In the genomic region with DNA sequence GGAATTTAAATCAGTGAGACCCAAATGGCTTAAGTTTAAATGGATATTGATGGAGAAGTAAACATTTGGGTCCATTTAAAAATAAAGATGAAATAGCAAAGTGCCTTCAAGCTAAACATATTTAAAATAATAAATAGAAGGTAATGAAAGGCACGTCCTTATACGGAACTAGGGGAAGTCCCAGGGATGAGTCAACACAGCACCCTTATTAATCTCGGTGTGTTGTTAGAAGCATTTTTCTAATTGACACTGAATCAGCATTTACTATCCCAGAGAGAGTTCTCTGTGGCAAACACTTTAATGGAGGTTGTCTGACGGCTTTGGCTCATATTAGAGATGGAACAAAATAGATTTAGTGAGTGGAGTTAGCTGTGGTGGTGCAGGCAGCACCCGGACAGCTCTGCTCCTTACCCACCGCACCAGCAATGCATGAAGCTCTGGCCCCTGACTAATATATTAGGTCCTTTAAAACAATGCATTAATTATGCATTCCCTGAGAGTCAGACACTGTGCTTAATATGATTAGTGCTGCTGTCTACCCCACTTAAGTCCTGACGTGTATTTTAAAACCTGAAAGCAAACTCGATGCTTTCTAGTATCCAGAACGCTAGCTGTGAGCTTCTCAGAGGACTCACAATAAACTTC, we compare ENCODE assay signal across 15 mouse cellular contexts. TPM values are rescaled to one million over a fixed set of nuclear protein-coding genes. Genes with fewer than 3 reads are reported as not detected.
A peak's percentile ranks its signal among the peaks of the same experiment; 100 is the strongest.
DNase-seq lines count a peak whose midpoint lies in the region; ATAC-seq and TF ChIP-seq lines count a peak whose summit lies in the region.
"Had no signal": no experiment of that assay in that cellular context is flagged by ENCODE, and none has a peak within 500 bp of the region (broad histone marks: within the 10 kb centered on the region; RNA-seq: fewer than 3 reads in every experiment).

No protein-coding gene starts in this region.

- ATAC-seq in forebrain, postnatal 0 days = no peak
- no peak for ATAC-seq in forebrain, embryonic 11.5 days (replicated peaks; ENCODE audit: low FRiP score)
- 0 out of 2 replicates have a peak, but pooled peaks have one; percentile 34 for ATAC-seq in hindbrain, embryonic 15.5 days (ENCODE audit: low FRiP score, low read depth)
- peak; percentile 75; the same call in 1 of the 2 replicates for ATAC-seq in neural tube, embryonic 14.5 days (ENCODE audit: low read depth)
- ATAC-seq: intestine, postnatal 0 days had no signal

- H3K36me3 ChIP-seq in forebrain, postnatal 0 days (ENCODE audit: insufficient read depth) = no peaks in the 10 kb centered on the region
- H3K36me3 ChIP-seq in forebrain, embryonic 11.5 days (ENCODE audit: control insufficient read depth, insufficient read depth, low read length) = no peaks in the 10 kb centered on the region
- no peaks in the 10 kb centered on the region for H3K36me3 ChIP-seq in hindbrain, embryonic 15.5 days
- no peaks in the 10 kb centered on the region for H3K36me3 ChIP-seq in neural tube, embryonic 14.5 days (ENCODE audit: control insufficient read depth, insufficient read depth, low read length)
- H3K36me3 ChIP-seq: liver, embryonic 15.5 days had no signal

- H3K4me1 ChIP-seq in forebrain, postnatal 0 days (ENCODE audit: insufficient read depth) = peaks cover 5% of the 10 kb centered on the region; the same call in 1 of the 2 replicates
- peaks cover 12% of the 10 kb centered on the region for H3K4me1 ChIP-seq in forebrain, embryonic 11.5 days (replicated peaks; ENCODE audit: control insufficient read depth, insufficient read depth, low read length)
- peaks cover 24% of the 10 kb centered on the region for H3K4me1 ChIP-seq in hindbrain, embryonic 15.5 days (replicated peaks)
- H3K4me1 ChIP-seq in neural tube, embryonic 14.5 days (ENCODE audit: control insufficient read depth, insufficient read depth, low read length) = peaks cover 30% of the 10 kb centered on the region

- no peaks in the 10 kb centered on the region for H3K9me3 ChIP-seq in forebrain, postnatal 0 days (ENCODE audit: low read length)
- no peaks in the 10 kb centered on the region for H3K9me3 ChIP-seq in forebrain, embryonic 11.5 days (ENCODE audit: control insufficient read depth, low read length)
- no peaks in the 10 kb centered on the region for H3K9me3 ChIP-seq in hindbrain, embryonic 15.5 days
- no peaks in the 10 kb centered on the region for H3K9me3 ChIP-seq in neural tube, embryonic 14.5 days (ENCODE audit: control insufficient read depth, low read length)
- H3K9me3 ChIP-seq: G1E; liver, embryonic 15.5 days had no signal

- no peak overlapping the region for H3K9ac ChIP-seq in forebrain, postnatal 0 days
- H3K9ac ChIP-seq in forebrain, embryonic 11.5 days (ENCODE audit: low read length) = no peak overlapping the region
- H3K9ac ChIP-seq in hindbrain, embryonic 15.5 days = no peak overlapping the region
- no peak overlapping the region for H3K9ac ChIP-seq in neural tube, embryonic 14.5 days (replicated peaks; ENCODE audit: low read depth, low read length)
- H3K9ac ChIP-seq: liver, embryonic 15.5 days had no signal

- no peak for DNase-seq in forebrain, postnatal 0 days
- DNase-seq in forebrain, embryonic 11.5 days (ENCODE audit: low spot score) = no peak
- peak; percentile 58 for DNase-seq in Muller cell, postnatal 12 days (ENCODE audit: inconsistent ontology term)
- DNase-seq in layer of hippocampus, postnatal 14 days (ENCODE audit: low spot score in 2 of 2) = no peak
- no peak for DNase-seq in spleen, adult 18-20 months
- DNase-seq: adrenal gland, postnatal 25 days; B cell, adult 2 months; kidney, postnatal 25 days; thymus, postnatal 36 days had no signal

- WGBS in forebrain, postnatal 0 days = 29% methylated on average over 9 of the region's 9 CpGs
- WGBS in forebrain, embryonic 11.5 days = 43% methylated on average over 9 of the region's 9 CpGs
- WGBS in hindbrain, embryonic 15.5 days = 19% methylated on average over 9 of the region's 9 CpGs
- WGBS in neural tube, embryonic 14.5 days = 20% methylated on average over 9 of the region's 9 CpGs

- H3K4me2 ChIP-seq in forebrain, postnatal 0 days (ENCODE audit: low read depth) = peak overlapping the region; percentile 6; the same call in 1 of the 2 replicates
- H3K4me2 ChIP-seq in forebrain, embryonic 11.5 days (ENCODE audit: low read depth, low read length, severe bottlenecking) = no peak overlapping the region
- peak overlapping the region; percentile 28 for H3K4me2 ChIP-seq in hindbrain, embryonic 15.5 days
- H3K4me2 ChIP-seq in neural tube, embryonic 14.5 days (ENCODE audit: low read depth, low read length) = peak overlapping the region; percentile 18; the same call in 1 of the 2 replicates
- H3K4me2 ChIP-seq: liver, embryonic 15.5 days had no signal

- H3K4me3 ChIP-seq in forebrain, postnatal 0 days (ENCODE audit: low read depth, low read length) = no peak overlapping the region
- H3K4me3 ChIP-seq in forebrain, embryonic 11.5 days (ENCODE audit: low read depth, low read length) = no peak overlapping the region
- H3K4me3 ChIP-seq in hindbrain, embryonic 15.5 days = no peak overlapping the region
- no peak overlapping the region for H3K4me3 ChIP-seq in neural tube, embryonic 14.5 days (ENCODE audit: low read depth, low read length)
- H3K4me3 ChIP-seq: liver, embryonic 15.5 days; myocyte had no signal

- H3K27ac ChIP-seq in forebrain, postnatal 0 days (ENCODE audit: low read depth, low read length) = no peak overlapping the region
- no peak overlapping the region for H3K27ac ChIP-seq in forebrain, embryonic 11.5 days (ENCODE audit: low read depth, low read length)
- no peak overlapping the region; the same call in 1 of the 2 replicates for H3K27ac ChIP-seq in hindbrain, embryonic 15.5 days (replicated peaks)
- no peak overlapping the region for H3K27ac ChIP-seq in neural tube, embryonic 14.5 days (ENCODE audit: low read depth, low read length)
- H3K27ac ChIP-seq: liver, embryonic 15.5 days had no signal

- no peaks in the 10 kb centered on the region for H3K27me3 ChIP-seq in forebrain, postnatal 0 days (ENCODE audit: insufficient read depth, low read length)
- H3K27me3 ChIP-seq in forebrain, embryonic 11.5 days (ENCODE audit: control insufficient read depth, insufficient read depth, low read length) = no peaks in the 10 kb centered on the region
- no peaks in the 10 kb centered on the region for H3K27me3 ChIP-seq in hindbrain, embryonic 15.5 days
- H3K27me3 ChIP-seq in neural tube, embryonic 14.5 days (ENCODE audit: control insufficient read depth, insufficient read depth, low read length) = no peaks in the 10 kb centered on the region
- H3K27me3 ChIP-seq: liver, embryonic 15.5 days had no signal

- no peak for TF ChIP-seq CTCF in forebrain, postnatal 0 days (IDR thresholded peaks at IDR 0.05; ENCODE audit: low read depth)

RNA-seq across cellular contexts. Expression of a gene that starts 56.7 kb away (rescaled TPM):
- total RNA-seq in forebrain, postnatal 0 days (2014; rRNA removed) = 12.3 and 14.3 TPM in 2 replicates
- 25.9 and 31.0 TPM in 2 replicates for polyA plus RNA-seq in forebrain, postnatal 0 days (2015; fragmentation: Nextera tagmentation; extraction: Ambion mirVana)
- 27.9 and 31.6 TPM in 2 replicates for polyA plus RNA-seq in forebrain, embryonic 11.5 days (2014; fragmentation: Nextera tagmentation; extraction: Ambion mirVana)
- 23.3 and 25.4 TPM in 2 replicates for polyA plus RNA-seq in hindbrain, embryonic 15.5 days (2015; fragmentation: Nextera tagmentation; extraction: Ambion mirVana)
- polyA plus RNA-seq in neural tube, embryonic 14.5 days (2014; fragmentation: Nextera tagmentation; extraction: Ambion mirVana) = 28.3 and 29.0 TPM in 2 replicates
- 10 to 100 TPM; 23.5 to 25.8 TPM for total RNA-seq in layer of hippocampus, postnatal 14 days (2021)

Comparison
In these comparisons a context has a peak if more than half of its experiments do, and no peak if none do; other contexts are left out.
1. ATAC-seq: peak in hindbrain, embryonic 15.5 days (single experiment) and neural tube, embryonic 14.5 days (single experiment); none in forebrain, postnatal 0 days (single experiment) and forebrain, embryonic 11.5 days (single experiment).